Mouse (Mus musculus): Measurements from ENCODE around the gene Bcl11a.

Gene Bcl11a

DNA sequence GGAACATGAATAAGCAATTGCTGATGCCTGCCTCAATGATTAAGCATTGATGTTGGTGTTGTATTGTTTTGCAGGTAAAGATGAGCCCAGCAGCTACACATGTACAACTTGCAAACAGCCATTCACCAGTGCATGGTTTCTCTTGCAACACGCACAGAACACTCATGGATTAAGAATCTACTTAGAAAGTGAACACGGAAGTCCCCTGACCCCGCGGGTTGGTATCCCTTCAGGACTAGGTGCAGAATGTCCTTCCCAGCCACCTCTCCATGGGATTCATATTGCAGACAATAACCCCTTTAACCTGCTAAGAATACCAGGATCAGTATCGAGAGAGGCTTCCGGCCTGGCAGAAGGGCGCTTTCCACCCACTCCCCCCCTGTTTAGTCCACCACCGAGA lies 85.2 kb downstream of the Bcl11a start:
- no peak for DNase-seq

- DNase-seq: no peak
Measured at GRCm38 (mm10) chr11:24164065-24164464, 86.2 kb downstream of the Bcl11a start.

DNA sequence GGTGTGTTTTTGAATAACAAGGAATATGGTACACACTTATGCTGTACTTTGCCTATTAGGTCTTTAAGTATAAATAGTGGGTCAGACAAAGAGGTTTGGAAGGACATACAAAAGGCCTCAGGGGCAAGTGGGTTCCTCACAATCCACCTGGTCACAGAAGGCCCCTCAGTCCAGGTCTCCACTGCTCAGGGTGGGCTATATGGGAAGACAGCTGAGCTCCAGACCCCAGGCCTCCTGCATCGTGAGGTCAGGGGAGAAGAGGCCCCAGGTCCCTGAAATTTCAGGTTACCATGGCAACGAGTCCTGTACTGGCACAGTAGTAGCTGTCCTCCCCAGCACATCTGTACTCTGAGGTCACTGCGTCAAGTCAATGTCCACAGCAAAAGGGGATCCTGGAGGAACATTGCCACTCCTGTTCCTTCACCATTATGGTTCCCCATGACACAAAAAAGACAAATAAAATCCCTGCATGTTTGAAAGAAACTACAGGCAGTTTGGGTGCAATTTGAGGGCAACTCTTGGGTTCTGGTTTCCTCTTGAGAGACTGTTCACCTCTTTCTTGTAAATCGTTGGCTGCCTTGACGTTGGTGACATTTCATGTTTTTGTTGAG lies 93.9 kb downstream of the Bcl11a start:
- no peak for DNase-seq

GRCm38 (mm10) chr11:24172585-24172984 lies 94.7 kb downstream of the Bcl11a start:
- no peak for DNase-seq

DNA sequence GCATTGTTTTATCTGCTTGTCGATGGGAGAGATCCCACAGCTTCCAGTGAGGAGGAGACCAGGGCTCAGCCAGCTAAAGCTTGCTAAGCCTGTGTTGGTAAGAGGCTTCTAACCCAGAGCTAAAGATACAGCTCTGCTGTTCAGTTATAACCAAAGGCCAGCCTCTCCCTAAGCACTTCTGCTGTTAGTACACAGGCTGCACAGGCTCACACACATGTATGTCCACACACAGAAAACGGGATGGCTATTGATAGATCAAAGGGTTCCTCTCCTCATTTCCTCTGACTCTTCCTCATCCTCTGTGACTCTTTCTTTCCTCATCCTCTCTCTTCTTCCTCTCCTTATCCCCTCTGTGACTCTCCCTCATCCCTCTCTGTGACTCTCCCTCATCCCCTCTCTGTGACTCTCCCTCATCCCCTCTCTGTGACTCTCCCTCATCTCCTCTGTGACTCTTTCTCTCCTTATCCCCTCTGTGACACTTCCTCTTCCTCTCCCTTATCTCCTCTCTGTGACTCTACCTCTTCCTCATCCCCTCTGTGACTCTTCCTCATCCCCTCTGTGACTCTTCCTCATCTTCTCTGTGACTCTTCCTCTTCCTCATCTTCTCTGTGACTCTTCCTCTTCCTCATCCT lies 96.4 kb downstream of the Bcl11a start:
- no peak for DNase-seq

GRCm38 (mm10) chr11:24177458-24177857 lies 99.6 kb downstream of the Bcl11a start:
- no peak for DNase-seq

- no peak for DNase-seq
Measured at GRCm38 (mm10) chr11:24178823-24179476, 101.1 kb downstream of the Bcl11a start.

GRCm38 (mm10) chr11:24180040-24180439 lies 102.2 kb downstream of the Bcl11a start:
- no peak for DNase-seq

DNA sequence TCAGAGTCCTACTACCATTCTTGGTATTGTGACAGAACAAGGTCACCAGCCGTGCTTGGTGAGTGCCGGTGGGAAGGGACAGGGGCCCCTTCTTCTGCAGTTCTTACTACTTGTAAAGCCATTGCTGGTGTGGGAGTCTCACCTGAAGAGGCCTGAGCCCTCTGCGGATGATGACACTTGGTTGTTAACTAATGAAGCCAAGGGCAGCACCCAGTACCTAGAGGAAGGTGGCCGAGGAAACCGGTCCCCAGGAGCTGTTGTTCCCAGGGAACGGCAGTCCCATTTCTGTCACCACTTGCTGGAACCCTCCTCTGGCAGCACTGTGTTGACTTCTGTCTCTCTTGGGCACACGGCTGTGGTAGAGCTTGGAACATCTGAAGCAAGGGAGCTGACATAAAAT lies 105.6 kb downstream of the Bcl11a start:
- DNase-seq: no peak

DNA sequence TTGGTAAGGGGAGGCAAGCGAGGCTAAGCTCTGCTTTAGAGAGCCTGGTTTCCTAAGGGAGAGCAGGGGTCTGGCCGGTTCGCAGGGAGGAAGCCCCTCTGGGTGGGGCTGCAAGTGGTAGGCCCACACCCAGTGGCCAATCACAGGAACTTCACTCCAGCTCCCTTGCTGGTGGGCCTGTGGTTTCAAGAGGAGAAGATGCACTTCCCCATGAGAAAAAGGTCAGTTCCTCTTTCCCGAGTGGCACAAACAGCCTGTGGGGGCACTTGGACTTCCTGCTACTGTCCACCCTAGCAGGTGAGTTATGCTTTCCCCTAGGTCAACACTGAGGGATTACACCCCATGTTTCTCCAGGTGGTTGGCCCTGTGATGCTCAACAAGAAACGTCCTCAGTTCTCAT lies 107.1 kb downstream of the Bcl11a start:
- DNase-seq: no peak

DNA sequence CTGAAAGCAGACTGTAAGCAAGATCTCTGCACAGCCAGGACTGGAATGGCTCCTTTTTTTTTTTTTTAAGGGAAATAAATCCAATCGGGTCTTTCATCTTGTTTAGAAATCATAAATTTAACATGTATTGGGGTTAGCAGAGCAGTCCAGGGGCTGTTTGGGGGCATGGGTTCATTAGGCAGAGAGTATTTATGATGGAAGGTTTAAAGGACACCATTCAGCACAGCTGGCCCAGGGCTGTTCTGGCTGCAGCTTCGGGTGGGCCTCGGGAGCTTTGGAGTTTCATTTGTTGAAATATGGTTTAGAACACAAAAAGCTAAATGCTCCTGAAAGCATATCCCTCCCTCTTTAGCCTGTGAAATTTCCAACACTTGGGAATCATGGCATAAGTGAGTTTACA lies 112.6 kb downstream of the Bcl11a start:
- DNase-seq: no peak

- no peak for DNase-seq
Measured at GRCm38 (mm10) chr11:24196460-24197190, 118.8 kb downstream of the Bcl11a start.

- DNase-seq: no peak
Measured at GRCm38 (mm10) chr11:24197424-24197823, 119.6 kb downstream of the Bcl11a start.

GRCm38 (mm10) chr11:24199560-24199959 lies 121.7 kb downstream of the Bcl11a start:
- DNase-seq: no peak

- DNase-seq: no peak
Measured at GRCm38 (mm10) chr11:24200310-24200709, 122.5 kb downstream of the Bcl11a start.

- no peak for DNase-seq
Measured at GRCm38 (mm10) chr11:24201223-24201622, 123.4 kb downstream of the Bcl11a start.

DNA sequence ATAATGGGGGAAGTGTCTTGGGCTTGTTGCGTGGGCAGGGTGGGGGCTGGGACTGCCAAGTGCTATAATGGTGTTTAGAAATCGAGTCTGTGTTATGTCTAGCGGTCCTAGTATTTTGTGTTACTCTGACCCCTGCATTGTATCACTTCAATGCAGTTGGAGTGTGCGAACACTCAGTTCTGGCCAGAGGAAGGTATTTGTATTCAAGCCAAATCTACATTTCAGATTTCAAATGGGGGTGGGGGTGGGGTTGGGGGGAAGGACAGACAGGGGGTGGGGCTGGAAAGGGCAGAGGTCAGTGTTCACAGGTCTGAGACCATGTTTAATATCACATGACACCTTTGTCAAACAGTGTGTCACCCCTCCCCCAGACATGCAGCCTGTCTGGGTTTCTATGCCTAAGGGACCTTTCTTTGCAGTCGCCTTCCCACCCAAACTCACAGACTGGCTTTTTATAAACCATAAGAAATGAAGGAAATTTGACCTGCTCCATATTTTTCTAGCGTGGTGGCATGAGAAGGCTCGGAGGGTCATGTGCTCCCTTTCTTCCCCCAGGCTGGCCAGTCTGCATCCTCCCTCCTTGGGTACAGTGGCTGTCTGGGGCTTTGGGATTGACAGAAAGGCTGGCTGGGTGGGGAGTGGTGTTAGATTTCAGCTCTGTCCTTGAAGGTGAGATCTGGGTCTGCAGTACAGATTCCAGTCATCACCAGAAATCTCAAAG lies 124.9 kb downstream of the Bcl11a start:
- no peak for DNase-seq

DNA sequence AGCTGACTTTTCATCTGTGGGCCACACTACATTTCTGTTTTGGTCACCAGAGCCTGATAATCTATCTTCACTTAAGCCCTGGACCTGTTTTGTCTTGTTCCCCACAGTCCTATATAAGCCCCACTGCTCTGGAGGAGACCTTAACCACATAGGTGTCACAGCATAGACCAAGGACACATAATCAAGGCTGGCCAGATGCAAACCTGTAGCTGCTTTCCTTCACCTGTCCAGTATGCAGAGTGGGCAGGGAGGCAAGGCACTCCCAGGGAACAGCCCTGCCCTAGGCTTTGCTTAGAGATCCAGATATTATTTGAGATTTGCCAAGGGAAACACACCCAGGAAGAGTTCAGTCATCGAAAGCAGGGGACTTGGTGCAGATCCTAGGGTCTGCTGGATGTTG lies 125.6 kb downstream of the Bcl11a start:
- no peak for DNase-seq

- DNase-seq: no peak
Measured at GRCm38 (mm10) chr11:24208951-24209351, 131.1 kb downstream of the Bcl11a start.

DNA sequence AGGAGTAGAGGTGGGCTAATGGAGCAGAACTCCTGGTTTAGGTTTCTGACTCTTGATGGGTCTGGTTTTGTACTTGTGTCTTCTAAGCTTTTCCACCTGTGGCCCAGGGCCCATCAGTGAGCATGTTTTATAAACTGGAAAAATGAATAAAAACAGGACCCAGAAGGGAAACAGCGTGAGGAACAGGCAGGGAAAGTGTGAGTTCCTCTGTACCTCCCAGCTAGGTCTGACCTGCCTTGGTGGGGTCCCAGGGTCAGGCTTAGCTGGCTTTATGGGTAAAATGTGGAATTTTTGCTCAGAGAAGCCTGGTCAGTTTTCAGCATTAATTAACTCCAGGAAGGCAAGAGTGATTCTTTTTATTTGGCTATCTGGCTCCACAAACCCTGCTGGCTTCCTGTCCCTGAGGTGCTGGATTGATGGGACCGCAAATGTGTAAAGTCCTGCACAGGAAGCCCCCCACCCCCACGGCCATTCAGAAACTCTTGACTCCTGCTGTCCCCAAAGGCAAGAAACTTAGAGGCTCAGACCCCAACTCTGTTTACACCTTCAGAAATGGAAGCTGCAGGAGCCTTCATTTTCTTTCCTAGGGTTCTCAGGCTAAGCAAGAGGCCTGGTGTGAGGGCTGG lies 136.8 kb downstream of the Bcl11a start:
- DNase-seq: no peak

GRCm38 (mm10) chr11:24217741-24218333 lies 140.0 kb downstream of the Bcl11a start:
- no peak for DNase-seq

Data from cerebellum, adult 11 months (tissue).